Mouse (Mus musculus) olfactory bulb, adult 2 months (tissue): Measurements from ENCODE around the gene Alkbh2.

Experiments used
- CTCF ChIP-seq: fragments of 200-500 bp; IDR thresholded peaks from 2 replicates; pipeline ENCODE4 v1.5.1; 2012; ENCODE audit warnings: low read depth, mild to moderate bottlenecking, low read length, moderate library complexity; ENCODE audit not compliant: insufficient read depth
- POLR2A ChIP-seq: fragments of 200-500 bp; IDR thresholded peaks from 2 replicates; pipeline ENCODE4 v1.6.1; 2012; ENCODE audit warnings: mild to moderate bottlenecking, low read depth, low read length, moderate library complexity; ENCODE audit not compliant: insufficient read depth

DNA sequence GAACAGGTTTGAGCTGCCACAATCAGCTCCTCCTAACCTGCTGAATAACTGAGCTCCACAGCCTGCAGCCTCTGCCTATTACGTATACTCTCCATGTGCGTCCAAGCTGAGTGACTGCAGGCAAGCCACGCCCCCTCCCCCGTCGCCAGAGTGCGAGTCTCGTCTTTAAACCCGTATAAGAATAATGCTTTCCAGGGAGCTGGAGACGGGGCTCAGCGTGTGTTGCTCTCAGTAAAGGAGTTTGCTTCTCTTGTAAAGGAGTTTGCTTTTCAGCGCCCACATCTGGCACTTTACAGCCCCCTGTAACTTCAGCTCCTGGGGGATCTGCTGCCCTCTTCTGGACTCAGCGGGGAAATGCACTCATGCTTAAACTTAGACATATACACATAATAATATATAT is 25.5 kb upstream of the Alkbh2 start:
- TF ChIP-seq CTCF, result 0 out of 2 replicates have a peak, but pooled peaks have one; percentile 7
- no peak for TF ChIP-seq POLR2A
